Mouse (Mus musculus): ENCODE data around the gene Klb.

Gene Klb

GRCm38 (mm10) chr5:65419136-65419535, 71.0 kb downstream of the Klb start:
- Histone ChIP-seq H3K36me3 (ENCODE audit: insufficient read depth, low read length) (peaks cover 14% of the 10 kb centered on the region), H3K4me3 (replicated peaks; ENCODE audit: low read length) (no peak overlapping the region), H3K27me3 (ENCODE audit: insufficient read depth, low read length) (no peaks in the 10 kb centered on the region), H3K9me3 (ENCODE audit: low read length) (no peaks in the 10 kb centered on the region), H3K4me1 (replicated peaks; ENCODE audit: low read depth, low read length) (peaks cover 21% of the 10 kb centered on the region)
- no peak for TF ChIP-seq POU5F1 (IDR thresholded peaks at IDR 0.05; ENCODE audit: borderline replicate concordance, low read length)
- TF ChIP-seq CTCF (conservative IDR thresholded peaks at IDR 0.05; ENCODE audit: low read length): no peak
- TF ChIP-seq NANOG (IDR thresholded peaks at IDR 0.05; ENCODE audit: borderline replicate concordance, low read length): no peak

GRCm38 (mm10) chr5:65420822-65421221, 72.7 kb downstream of the Klb start:
- TF ChIP-seq CTCF (conservative IDR thresholded peaks at IDR 0.05; ENCODE audit: low read length) (no peak), NANOG (IDR thresholded peaks at IDR 0.05; ENCODE audit: borderline replicate concordance, low read length) (no peak), POU5F1 (IDR thresholded peaks at IDR 0.05; ENCODE audit: borderline replicate concordance, low read length) (no peak)
- no peaks in the 10 kb centered on the region for H3K27me3 ChIP-seq (ENCODE audit: insufficient read depth, low read length)
- no peaks in the 10 kb centered on the region for H3K9me3 ChIP-seq (ENCODE audit: low read length)
- peaks cover 14% of the 10 kb centered on the region for H3K36me3 ChIP-seq (ENCODE audit: insufficient read depth, low read length)
- H3K4me3 ChIP-seq (replicated peaks; ENCODE audit: low read length): no peak overlapping the region
- peaks cover 13% of the 10 kb centered on the region for H3K4me1 ChIP-seq (replicated peaks; ENCODE audit: low read depth, low read length)

- peaks cover 2% of the 10 kb centered on the region; the same call in 1 of the 2 replicates for H3K4me1 ChIP-seq (replicated peaks; ENCODE audit: low read depth, low read length)
- TF ChIP-seq NANOG (IDR thresholded peaks at IDR 0.05; ENCODE audit: borderline replicate concordance, low read length) (no peak), POU5F1 (IDR thresholded peaks at IDR 0.05; ENCODE audit: borderline replicate concordance, low read length) (no peak), CTCF (conservative IDR thresholded peaks at IDR 0.05; ENCODE audit: low read length) (no peak)
- no peaks in the 10 kb centered on the region for H3K27me3 ChIP-seq (ENCODE audit: insufficient read depth, low read length)
- H3K36me3 ChIP-seq (ENCODE audit: insufficient read depth, low read length): peaks cover 10% of the 10 kb centered on the region
- H3K9me3 ChIP-seq (ENCODE audit: low read length): no peaks in the 10 kb centered on the region
- H3K4me3 ChIP-seq (replicated peaks; ENCODE audit: low read length): no peak overlapping the region
Measured at GRCm38 (mm10) chr5:65422803-65423202, 74.7 kb downstream of the Klb start.

- no peak overlapping the region for H3K4me3 ChIP-seq (replicated peaks; ENCODE audit: low read length)
- peaks cover 10% of the 10 kb centered on the region for H3K36me3 ChIP-seq (ENCODE audit: insufficient read depth, low read length)
- TF ChIP-seq CTCF (conservative IDR thresholded peaks at IDR 0.05; ENCODE audit: low read length) (no peak), NANOG (IDR thresholded peaks at IDR 0.05; ENCODE audit: borderline replicate concordance, low read length) (no peak), POU5F1 (IDR thresholded peaks at IDR 0.05; ENCODE audit: borderline replicate concordance, low read length) (no peak)
- H3K9me3 ChIP-seq (ENCODE audit: low read length): no peaks in the 10 kb centered on the region
- H3K27me3 ChIP-seq (ENCODE audit: insufficient read depth, low read length): no peaks in the 10 kb centered on the region
- H3K4me1 ChIP-seq (replicated peaks; ENCODE audit: low read depth, low read length): peaks cover 12% of the 10 kb centered on the region
Measured at GRCm38 (mm10) chr5:65424215-65424614, 76.1 kb downstream of the Klb start.

GRCm38 (mm10) chr5:65425251-65425650, 77.1 kb downstream of the Klb start:
- H3K36me3 ChIP-seq (ENCODE audit: insufficient read depth, low read length): peaks cover 10% of the 10 kb centered on the region
- H3K4me1 ChIP-seq (replicated peaks; ENCODE audit: low read depth, low read length): peaks cover 15% of the 10 kb centered on the region
- H3K27me3 ChIP-seq (ENCODE audit: insufficient read depth, low read length): no peaks in the 10 kb centered on the region
- H3K4me3 ChIP-seq (replicated peaks; ENCODE audit: low read length): no peak overlapping the region
- no peak for TF ChIP-seq NANOG (IDR thresholded peaks at IDR 0.05; ENCODE audit: borderline replicate concordance, low read length)
- no peak for TF ChIP-seq CTCF (conservative IDR thresholded peaks at IDR 0.05; ENCODE audit: low read length)
- TF ChIP-seq POU5F1 (IDR thresholded peaks at IDR 0.05; ENCODE audit: borderline replicate concordance, low read length): no peak
- H3K9me3 ChIP-seq (ENCODE audit: low read length): no peaks in the 10 kb centered on the region

- no peak overlapping the region; the same call in 1 of the 2 replicates for H3K4me3 ChIP-seq (replicated peaks; ENCODE audit: low read length)
- 0 out of 2 replicates have a peak, but pooled peaks cover 3% of the 10 kb centered on the region for H3K36me3 ChIP-seq (ENCODE audit: insufficient read depth, low read length)
- peaks cover 15% of the 10 kb centered on the region for H3K4me1 ChIP-seq (replicated peaks; ENCODE audit: low read depth, low read length)
- no peaks in the 10 kb centered on the region for H3K9me3 ChIP-seq (ENCODE audit: low read length)
- H3K27me3 ChIP-seq (ENCODE audit: insufficient read depth, low read length): peaks cover 6% of the 10 kb centered on the region; the same call in 1 of the 2 replicates
- TF ChIP-seq NANOG (IDR thresholded peaks at IDR 0.05; ENCODE audit: borderline replicate concordance, low read length) (no peak), POU5F1 (IDR thresholded peaks at IDR 0.05; ENCODE audit: borderline replicate concordance, low read length) (no peak)
Measured at GRCm38 (mm10) chr5:65428321-65428720, 80.2 kb downstream of the Klb start.

- Histone ChIP-seq H3K27me3 (ENCODE audit: insufficient read depth, low read length) (peaks cover 14% of the 10 kb centered on the region), H3K4me3 (replicated peaks; ENCODE audit: low read length) (no peak overlapping the region), H3K36me3 (ENCODE audit: insufficient read depth, low read length) (no peaks in the 10 kb centered on the region), H3K4me1 (replicated peaks; ENCODE audit: low read depth, low read length) (peaks cover 17% of the 10 kb centered on the region), H3K9me3 (ENCODE audit: low read length) (no peaks in the 10 kb centered on the region)
- TF ChIP-seq CTCF (conservative IDR thresholded peaks at IDR 0.05; ENCODE audit: low read length) (no peak), NANOG (IDR thresholded peaks at IDR 0.05; ENCODE audit: borderline replicate concordance, low read length) (no peak), POU5F1 (IDR thresholded peaks at IDR 0.05; ENCODE audit: borderline replicate concordance, low read length) (no peak)
Measured at GRCm38 (mm10) chr5:65429441-65429840, 81.3 kb downstream of the Klb start.
